Mouse (Mus musculus) CH12.LX (cell line): ENCODE measurements around the gene Smad1.

Source experiments
- BHLHE40 ChIP-seq: IDR thresholded peaks from 2 replicates; pipeline ENCODE4 v1.6.1; 2011; ENCODE audit warnings: mild to moderate bottlenecking, low read depth, low read length, improper control_type of control experiment
- CHD2 ChIP-seq: IDR thresholded peaks from 2 replicates; pipeline ENCODE4 v1.6.1; 2011; ENCODE audit warnings: low read length, improper control_type of control experiment
- CTCF ChIP-seq, 2 experiments: IDR thresholded peaks in 1 of 2; conservative IDR thresholded peaks in 1 of 2; 2 replicates each; pipeline ENCODE4 v1.5.1; 2011 to 2012; ENCODE audit warnings: low read depth in 2 of 2, low read length in 2 of 2, improper control_type of control experiment in 1 of 2, inconsistent platforms in 1 of 2, mild to moderate bottlenecking in 1 of 2, moderate library complexity in 1 of 2
- EP300 ChIP-seq: IDR thresholded peaks from 2 replicates; pipeline ENCODE4 v1.6.1; 2011; ENCODE audit warnings: low read length, improper control_type of control experiment
- KAT2A ChIP-seq: IDR thresholded peaks from 2 replicates; pipeline ENCODE4 v1.6.1; 2012; ENCODE audit warnings: low read length, improper control_type of control experiment, inconsistent platforms; ENCODE audit not compliant: insufficient replicate concordance
- MAX ChIP-seq: IDR thresholded peaks from 2 replicates; pipeline ENCODE4 v1.6.1; 2011; ENCODE audit warnings: low read length, improper control_type of control experiment
- MAZ ChIP-seq: IDR thresholded peaks from 2 replicates; pipeline ENCODE4 v1.6.1; 2012; ENCODE audit warnings: low read depth, mild to moderate bottlenecking, inconsistent platforms, low read length, improper control_type of control experiment, moderate library complexity
- MYC ChIP-seq: IDR thresholded peaks from 2 replicates; pipeline ENCODE4 v1.6.1; 2011; ENCODE audit warnings: low read depth, mild to moderate bottlenecking, improper control_type of control experiment, low read length
- POLR2A ChIP-seq: IDR thresholded peaks from 2 replicates; pipeline ENCODE4 v1.6.1; 2011; ENCODE audit warnings: low read depth, mild to moderate bottlenecking, improper control_type of control experiment, low read length
- POLR2AphosphoS2 ChIP-seq: IDR thresholded peaks from 2 replicates; pipeline ENCODE4 v1.6.1; 2011; ENCODE audit warnings: low read depth, low read length, improper control_type of control experiment
- SMC3 ChIP-seq: IDR thresholded peaks from 2 replicates; pipeline ENCODE4 v1.6.1; 2011; ENCODE audit warnings: low read depth, low read length, improper control_type of control experiment

DNA sequence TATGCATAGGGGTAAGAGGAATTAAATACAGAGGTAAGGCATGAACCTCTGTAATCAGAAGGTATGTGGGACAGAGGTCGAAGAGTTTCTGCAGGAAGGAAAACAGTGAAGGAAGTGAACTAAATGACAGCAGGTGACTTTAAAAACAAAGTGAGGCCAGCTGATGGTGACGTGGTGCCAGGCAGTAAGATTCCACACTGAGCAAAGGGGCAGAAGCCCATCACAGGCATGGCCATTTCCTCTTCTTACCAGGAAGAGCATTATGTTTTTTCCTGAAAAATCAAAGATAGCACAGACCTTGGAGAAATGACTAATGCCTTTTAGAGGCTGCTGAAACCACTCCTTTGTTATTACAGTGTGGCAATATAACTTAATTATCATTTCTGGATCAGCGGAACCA, 97.8 kb downstream of the Smad1 start:
- TF ChIP-seq KAT2A (no peak), POLR2A (no peak), MYC (no peak), CTCF (conservative IDR thresholded peaks at IDR 0.05 in 1 of 2, IDR thresholded peaks at IDR 0.05 in 1 of 2; ENCODE audit: low read depth in 2 of 2, low read length in 2 of 2) (no peak), EP300 (no peak), CHD2 (no peak), MAX (no peak), SMC3 (no peak), POLR2AphosphoS2 (no peak), MAZ (no peak), BHLHE40 (no peak)
